Mouse (Mus musculus) lung, embryonic 15.5 days (tissue): ENCODE results near the gene Enah. TPM values are rescaled to one million over a fixed set of nuclear protein-coding genes. Genes with fewer than 3 reads are reported as not detected.

Source experiments
- ATAC-seq: fragments of 200-750 bp; cut with Nextera tagmentation; 2 replicates; pipeline ENCODE4 v1.8.0; 2017; ENCODE audit warnings: moderate number of reproducible peaks, borderline replicate concordance; ENCODE audit not compliant: low FRiP score, low TSS enrichment; ENCODE audit errors: extremely low read depth
- H3K27ac ChIP-seq: fragments of 300-500 bp; sonication (generic); 2 replicates; pipeline ENCODE4 v1.5.1; 2015; ENCODE audit warnings: moderate library complexity, mild to moderate bottlenecking, inconsistent platforms
- H3K27me3 ChIP-seq: fragments of 300-500 bp; sonication (generic); 2 replicates; pipeline ENCODE4 v1.6.1; 2015; ENCODE audit warnings: inconsistent platforms
- H3K36me3 ChIP-seq: fragments of 300-500 bp; sonication (generic); 2 replicates; pipeline ENCODE4 v1.6.1; 2015; ENCODE audit warnings: inconsistent platforms
- H3K4me1 ChIP-seq: fragments of 300-500 bp; sonication (generic); 2 replicates; pipeline ENCODE4 v1.6.1; 2015; ENCODE audit warnings: inconsistent platforms
- H3K4me2 ChIP-seq: fragments of 300-500 bp; sonication (generic); 2 replicates; pipeline ENCODE4 v1.6.1; 2015; ENCODE audit warnings: inconsistent platforms, mild to moderate bottlenecking, moderate library complexity
- H3K4me3 ChIP-seq: fragments of 300-500 bp; sonication (generic); 2 replicates; pipeline ENCODE4 v1.5.1; 2015; ENCODE audit warnings: mild to moderate bottlenecking, inconsistent platforms
- H3K9ac ChIP-seq: fragments of 300-500 bp; sonication (generic); 2 replicates; pipeline ENCODE4 v1.6.1; 2015; ENCODE audit warnings: inconsistent platforms
- H3K9me3 ChIP-seq: fragments of 300-500 bp; sonication (generic); 2 replicates; pipeline ENCODE4 v1.6.1; 2016; ENCODE audit warnings: inconsistent platforms
- WGBS: fragments of 180-500 bp; shearing (Covaris S2); methylation state at CpG from one replicate; pipeline ENCODE4 v1.1.7; 2015; 5-methylcytosine and 5-hydroxymethylcytosine counted together
- polyA plus RNA-seq: library from polyadenylated mRNA; unstranded; fragments of >200 nt; fragmentation: Nextera tagmentation; extraction: Ambion mirVana; gene quantifications from 2 replicates; pipeline ENCODE4 v1.2.1, GENCODE M21; 2015

The Enah gene
- polyA plus RNA-seq, 1 experiment from 2014 or later: 12.6 TPM

DNA sequence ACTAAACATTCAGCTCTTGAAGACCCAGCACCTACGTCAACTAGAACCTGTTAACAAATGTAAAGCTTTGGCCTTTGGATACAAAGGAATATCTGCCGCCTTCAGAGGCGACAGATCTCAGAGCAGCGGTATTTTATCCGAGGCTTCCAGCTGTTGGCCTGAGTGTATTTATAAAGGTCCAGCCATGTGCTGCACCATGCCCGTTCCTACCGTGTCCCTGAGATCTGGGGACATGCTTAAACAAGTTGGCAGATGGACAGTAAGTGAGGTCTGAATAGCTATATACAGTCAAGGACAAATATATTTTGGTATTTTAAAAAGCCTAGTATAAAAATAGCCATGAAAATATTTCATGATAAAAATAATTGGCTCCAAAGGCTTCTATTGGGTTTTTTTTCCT is 32.6 kb upstream of the Enah start:
- Histone ChIP-seq H3K4me3 (no peak overlapping the region), H3K4me2 (no peak overlapping the region), H3K9ac (no peak overlapping the region), H3K27me3 (no peaks in the 10 kb centered on the region), H3K27ac (no peak overlapping the region), H3K36me3 (no peaks in the 10 kb centered on the region), H3K9me3 (no peaks in the 10 kb centered on the region), H3K4me1 (peaks cover 13% of the 10 kb centered on the region)
- WGBS: 56% methylated on average over 7 of the region's 7 CpGs
- ATAC-seq: no peak

DNA sequence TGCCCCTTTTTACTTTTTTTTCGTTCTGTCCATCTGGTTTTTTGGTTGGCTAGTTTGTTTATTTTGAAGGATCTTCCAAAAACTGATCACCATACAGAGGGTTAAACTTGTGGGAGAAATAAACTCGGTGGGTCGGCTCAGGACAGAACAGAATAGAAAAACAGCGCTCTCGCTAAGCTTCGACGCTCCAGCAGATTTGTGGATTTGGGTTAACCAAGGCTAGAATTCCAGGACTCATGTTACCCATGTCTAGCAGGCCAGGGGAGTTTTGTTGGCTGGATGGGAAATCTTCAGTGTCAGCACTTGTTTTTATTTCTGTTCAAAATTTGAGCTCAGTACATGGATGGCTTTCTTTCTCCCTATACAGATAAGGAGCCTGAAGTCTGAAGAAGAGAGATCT is 30.0 kb upstream of the Enah start:
- peaks cover 13% of the 10 kb centered on the region for H3K4me1 ChIP-seq
- no peak for ATAC-seq
- H3K9ac ChIP-seq: no peak overlapping the region

DNA sequence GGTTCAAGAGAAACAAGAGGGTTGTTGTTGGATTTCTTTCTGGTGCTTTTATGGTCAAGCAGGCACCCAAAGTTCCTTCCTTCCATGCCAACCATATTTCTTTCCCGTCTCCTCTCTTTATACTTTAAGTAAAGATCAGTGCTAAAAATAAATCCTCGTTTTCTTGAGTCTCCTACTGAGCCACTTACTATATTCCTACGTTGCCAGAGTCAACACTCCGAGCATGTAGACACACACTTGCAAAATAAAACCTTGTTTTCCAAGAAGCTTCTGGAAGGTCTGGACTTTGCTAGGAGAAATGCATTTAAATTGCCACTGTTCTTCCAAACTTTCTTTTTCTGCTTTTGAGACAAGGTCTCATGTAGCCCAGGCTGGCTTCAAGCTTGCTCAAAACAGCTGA is 28.3 kb upstream of the Enah start:
- WGBS: 59% methylated on average over 4 of the region's 4 CpGs
- Histone ChIP-seq H3K36me3 (no peaks in the 10 kb centered on the region), H3K4me2 (no peak overlapping the region), H3K9ac (no peak overlapping the region), H3K4me1 (peaks cover 7% of the 10 kb centered on the region), H3K4me3 (no peak overlapping the region), H3K27ac (no peak overlapping the region), H3K9me3 (no peaks in the 10 kb centered on the region), H3K27me3 (no peaks in the 10 kb centered on the region)
- ATAC-seq: no peak

More for the DNA sequence above, 30.0 kb upstream of the Enah start:
- Histone ChIP-seq H3K27ac (no peak overlapping the region), H3K4me2 (no peak overlapping the region), H3K4me3 (no peak overlapping the region), H3K27me3 (no peaks in the 10 kb centered on the region), H3K36me3 (no peaks in the 10 kb centered on the region), H3K9me3 (no peaks in the 10 kb centered on the region)
- WGBS: 79% methylated on average over 7 of the region's 7 CpGs

GRCm38 (mm10) chr1:182047016-182047690 is 27.4 kb upstream of the Enah start:
- Histone ChIP-seq H3K4me2 (no peak overlapping the region), H3K36me3 (no peaks in the 10 kb centered on the region), H3K27ac (no peak overlapping the region), H3K4me1 (no peaks in the 10 kb centered on the region), H3K9ac (no peak overlapping the region), H3K9me3 (no peaks in the 10 kb centered on the region), H3K27me3 (no peaks in the 10 kb centered on the region), H3K4me3 (no peak overlapping the region)
- WGBS: 84% methylated on average over 3 of the region's 3 CpGs
- ATAC-seq: no peak

- H3K4me3 ChIP-seq: no peak overlapping the region
- H3K36me3 ChIP-seq: no peaks in the 10 kb centered on the region
- no peak overlapping the region for H3K9ac ChIP-seq
- H3K27me3 ChIP-seq: no peaks in the 10 kb centered on the region
- 73% methylated on average over 4 of the region's 4 CpGs for WGBS
- H3K4me1 ChIP-seq: no peaks in the 10 kb centered on the region
- no peak for ATAC-seq
- no peak overlapping the region for H3K4me2 ChIP-seq
- H3K27ac ChIP-seq: no peak overlapping the region
- H3K9me3 ChIP-seq: no peaks in the 10 kb centered on the region
Measured at GRCm38 (mm10) chr1:182045208-182045607, 25.4 kb upstream of the Enah start.

DNA sequence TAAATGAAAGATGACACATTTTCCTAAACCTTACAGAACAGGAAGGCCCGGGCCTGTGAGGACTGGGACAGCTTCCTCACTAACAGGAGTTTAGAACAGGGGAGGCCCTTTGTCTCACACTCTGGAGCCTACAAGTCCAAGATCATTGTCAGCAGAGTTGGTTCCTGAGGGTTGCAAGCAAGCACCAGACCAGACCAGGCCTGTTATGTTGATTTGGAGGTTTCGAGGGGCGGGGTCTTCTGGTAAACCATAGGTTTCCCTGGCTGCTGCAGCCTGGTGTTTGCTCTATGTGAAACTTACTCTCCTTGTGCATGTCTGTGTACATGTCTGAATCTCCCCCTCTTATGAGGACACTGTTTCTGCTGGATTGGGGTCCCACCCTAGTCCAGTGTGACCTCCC is 20.7 kb upstream of the Enah start:
- 82% methylated on average over 3 of the region's 3 CpGs for WGBS
- H3K27ac ChIP-seq: no peak overlapping the region

GRCm38 (mm10) chr1:182031757-182032156 is 12.0 kb upstream of the Enah start:
- Histone ChIP-seq H3K9me3 (no peaks in the 10 kb centered on the region), H3K4me3 (no peak overlapping the region), H3K4me2 (no peak overlapping the region), H3K9ac (no peak overlapping the region), H3K27me3 (no peaks in the 10 kb centered on the region), H3K4me1 (no peaks in the 10 kb centered on the region), H3K27ac (no peak overlapping the region), H3K36me3 (no peaks in the 10 kb centered on the region)
- ATAC-seq: no peak

More for the DNA sequence above, 20.7 kb upstream of the Enah start:
- no peak overlapping the region for H3K9ac ChIP-seq
- no peaks in the 10 kb centered on the region for H3K9me3 ChIP-seq
- H3K4me3 ChIP-seq: no peak overlapping the region
- H3K36me3 ChIP-seq: no peaks in the 10 kb centered on the region
- no peaks in the 10 kb centered on the region for H3K27me3 ChIP-seq
- no peak overlapping the region for H3K4me2 ChIP-seq
- ATAC-seq: no peak
- no peaks in the 10 kb centered on the region for H3K4me1 ChIP-seq

- 72% methylated on average over 6 of the region's 6 CpGs for WGBS
- no peaks in the 10 kb centered on the region for H3K4me1 ChIP-seq
- H3K9ac ChIP-seq: no peak overlapping the region
Measured at GRCm38 (mm10) chr1:182031066-182031465, 11.3 kb upstream of the Enah start.

GRCm38 (mm10) chr1:182029989-182030649 is 10.3 kb upstream of the Enah start:
- Histone ChIP-seq H3K4me1 (no peaks in the 10 kb centered on the region), H3K27ac (no peak overlapping the region), H3K9ac (no peak overlapping the region), H3K4me2 (no peak overlapping the region), H3K9me3 (no peaks in the 10 kb centered on the region), H3K36me3 (no peaks in the 10 kb centered on the region), H3K4me3 (no peak overlapping the region), H3K27me3 (no peaks in the 10 kb centered on the region)
- 64% methylated on average over 5 of the region's 5 CpGs for WGBS
- ATAC-seq: no peak

More at GRCm38 (mm10) chr1:182031066-182031465, 11.3 kb upstream of the Enah start:
- H3K27ac ChIP-seq: no peak overlapping the region
- H3K4me3 ChIP-seq: no peak overlapping the region
- H3K4me2 ChIP-seq: no peak overlapping the region
- H3K27me3 ChIP-seq: no peaks in the 10 kb centered on the region
- H3K36me3 ChIP-seq: no peaks in the 10 kb centered on the region
- H3K9me3 ChIP-seq: no peaks in the 10 kb centered on the region
- no peak for ATAC-seq

- Histone ChIP-seq H3K36me3 (no peaks in the 10 kb centered on the region), H3K4me2 (no peak overlapping the region), H3K4me3 (no peak overlapping the region), H3K9me3 (no peaks in the 10 kb centered on the region), H3K27me3 (no peaks in the 10 kb centered on the region), H3K9ac (no peak overlapping the region), H3K4me1 (no peaks in the 10 kb centered on the region), H3K27ac (no peak overlapping the region)
- 70% methylated on average over 25 of the region's 25 CpGs for WGBS
- no peak for ATAC-seq
Measured at GRCm38 (mm10) chr1:182028231-182029210, 8.7 kb upstream of the Enah start.

DNA sequence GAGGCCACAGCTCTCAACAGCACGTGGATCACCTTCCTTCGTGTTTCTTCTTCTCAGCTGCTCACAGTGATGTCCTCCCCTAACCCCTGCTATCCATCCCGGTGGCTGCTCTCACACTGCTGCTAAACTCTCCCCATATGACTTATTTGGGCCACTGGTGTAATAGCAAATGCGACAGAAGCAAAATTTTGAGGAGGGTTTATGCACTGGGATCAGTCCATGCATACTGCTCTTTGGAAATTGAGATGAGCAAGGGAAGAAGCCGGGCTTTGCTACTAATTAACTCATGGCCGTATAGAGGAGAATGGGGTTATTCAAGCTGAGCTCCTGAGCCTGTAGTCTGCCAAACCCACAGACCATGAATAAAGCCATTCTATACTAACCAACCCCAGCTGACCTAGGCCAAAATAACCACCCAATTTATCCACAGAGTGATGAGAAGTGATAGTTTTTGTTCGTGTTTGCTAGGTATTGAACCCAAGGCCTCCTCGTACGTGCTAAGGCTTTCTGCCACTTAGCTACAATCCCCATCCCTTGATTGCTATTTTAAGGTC is 7.7 kb upstream of the Enah start:
- Histone ChIP-seq H3K4me2 (no peak overlapping the region), H3K4me3 (no peak overlapping the region), H3K9ac (no peak overlapping the region), H3K36me3 (no peaks in the 10 kb centered on the region), H3K27me3 (0 out of 2 replicates have a peak, but pooled peaks cover 3% of the 10 kb centered on the region), H3K9me3 (no peaks in the 10 kb centered on the region), H3K27ac (no peak overlapping the region), H3K4me1 (no peaks in the 10 kb centered on the region)
- WGBS: 81% methylated on average over 9 of the region's 9 CpGs
- ATAC-seq: no peak
